Comparison of ENCODE assay signal across 9 mouse cellular contexts in genomic region chr6:145291383-145292289, GRCm38 (mm10). TPM values are rescaled to one million over a fixed set of nuclear protein-coding genes. Genes with fewer than 3 reads are reported as not detected.
DNase-seq lines count a peak whose midpoint lies in the region; ATAC-seq and TF ChIP-seq lines count a peak whose summit lies in the region.
"Had no signal": no experiment of that assay in that cellular context is flagged by ENCODE, and none has a peak within 500 bp of the region (broad histone marks: within the 10 kb centered on the region; RNA-seq: fewer than 3 reads in every experiment).

No protein-coding gene starts in this region.

- ATAC-seq in lung, embryonic 15.5 days (ENCODE audit: borderline replicate concordance, extremely low read depth, low FRiP score, low TSS enrichment), result peak; percentile 59; the same call in 1 of the 2 replicates
- no peak for ATAC-seq in midbrain, embryonic 16.5 days

- H3K27me3 ChIP-seq in cerebellum, adult 2 months (ENCODE audit: control insufficient read depth, insufficient read depth, low read length), result no peaks in the 10 kb centered on the region
- H3K27me3 ChIP-seq in lung, embryonic 15.5 days, result no peaks in the 10 kb centered on the region
- no peaks in the 10 kb centered on the region for H3K27me3 ChIP-seq in midbrain, embryonic 16.5 days (ENCODE audit: control insufficient read depth, insufficient read depth, low read depth, low read length)
- H3K27me3 ChIP-seq: neural tube, embryonic 12.5 days had no signal

- H3K36me3 ChIP-seq in lung, embryonic 15.5 days, result no peaks in the 10 kb centered on the region
- H3K36me3 ChIP-seq in midbrain, embryonic 16.5 days (ENCODE audit: control insufficient read depth, insufficient read depth, low read length), result no peaks in the 10 kb centered on the region
- H3K36me3 ChIP-seq: neural tube, embryonic 12.5 days had no signal

- H3K4me1 ChIP-seq in cerebellum, adult 2 months (ENCODE audit: control insufficient read depth, insufficient read depth, low read length), result no peaks in the 10 kb centered on the region
- peaks cover 19% of the 10 kb centered on the region; the same call in 1 of the 2 replicates for H3K4me1 ChIP-seq in lung, embryonic 15.5 days
- H3K4me1 ChIP-seq in midbrain, embryonic 16.5 days (ENCODE audit: control insufficient read depth, insufficient read depth, low read length), result no peaks in the 10 kb centered on the region
- H3K4me1 ChIP-seq: neural tube, embryonic 12.5 days had no signal

- H3K9ac ChIP-seq in lung, embryonic 15.5 days, result no peak overlapping the region
- H3K9ac ChIP-seq in midbrain, embryonic 16.5 days (ENCODE audit: low read depth, low read length), result no peak overlapping the region
- H3K9ac ChIP-seq: neural tube, embryonic 12.5 days had no signal

- H3K27ac ChIP-seq in cerebellum, adult 2 months (ENCODE audit: insufficient read depth, low read length), result no peak overlapping the region
- H3K27ac ChIP-seq in lung, embryonic 15.5 days, result no peak overlapping the region
- H3K27ac ChIP-seq in midbrain, embryonic 16.5 days (ENCODE audit: low read length), result no peak overlapping the region
- H3K27ac ChIP-seq: neural tube, embryonic 12.5 days had no signal

- no peak overlapping the region for H3K4me2 ChIP-seq in lung, embryonic 15.5 days
- H3K4me2 ChIP-seq in midbrain, embryonic 16.5 days (ENCODE audit: low read length), result no peak overlapping the region
- H3K4me2 ChIP-seq: neural tube, embryonic 12.5 days had no signal

- WGBS in cerebellum, adult 2 months, result 59% methylated on average over 13 of the region's 13 CpGs
- 46% methylated on average over 13 of the region's 13 CpGs for WGBS in lung, embryonic 15.5 days
- 82% methylated on average over 13 of the region's 13 CpGs for WGBS in midbrain, embryonic 16.5 days

- no peak overlapping the region for H3K4me3 ChIP-seq in cerebellum, adult 2 months (replicated peaks; ENCODE audit: insufficient read depth, low read depth, low read length)
- no peak overlapping the region for H3K4me3 ChIP-seq in lung, embryonic 15.5 days
- H3K4me3 ChIP-seq in midbrain, embryonic 16.5 days (ENCODE audit: low read depth, low read length), result no peak overlapping the region
- H3K4me3 ChIP-seq: neural tube, embryonic 12.5 days had no signal

- no peaks in the 10 kb centered on the region for H3K9me3 ChIP-seq in lung, embryonic 15.5 days
- H3K9me3 ChIP-seq in midbrain, embryonic 16.5 days (replicated peaks; ENCODE audit: control insufficient read depth, low read length, poor library complexity, severe bottlenecking), result no peaks in the 10 kb centered on the region
- H3K9me3 ChIP-seq: neural tube, embryonic 12.5 days had no signal

- peak; percentile 23 to 28 for DNase-seq in cerebellum, postnatal 10 days
- no peak for DNase-seq in cerebellum, adult 2 months
- DNase-seq in A20 (ENCODE audit: low read depth, low spot score), result peak; percentile 86
- peak; percentile 50 for DNase-seq in gastrocnemius, postnatal 10 days
- no peak for DNase-seq in cerebellum, adult 11-12 months
- DNase-seq in neural tube, embryonic 10.5 days (ENCODE audit: extremely low spot score, low spot score), result no peak

- TF ChIP-seq CTCF in cerebellum, adult 2 months (IDR thresholded peaks at IDR 0.05; ENCODE audit: borderline replicate concordance, insufficient read depth, low read depth, low read length), result no peak

- TF ChIP-seq POLR2A in cerebellum, adult 2 months (IDR thresholded peaks at IDR 0.05; ENCODE audit: borderline replicate concordance, insufficient read depth, low read length), result no peak

RNA-seq across cellular contexts. Expression of gene Kras, which starts 41.6 kb away (rescaled TPM):
- polyA plus RNA-seq in cerebellum, adult 2 months (2012; rRNA removed), result 38.6 and 40.8 TPM in 2 replicates
- total RNA-seq in gastrocnemius, postnatal 10 days (2021), result 10 to 100 TPM; 24.1 to 27.6 TPM
- 92.2 and 99.5 TPM in 2 replicates for polyA plus RNA-seq in lung, embryonic 15.5 days (2015; fragmentation: Nextera tagmentation; extraction: Ambion mirVana)
- 86.8 and 90.8 TPM in 2 replicates for polyA plus RNA-seq in midbrain, embryonic 16.5 days (2015; fragmentation: Nextera tagmentation; extraction: Ambion mirVana)

Comparison
In these comparisons a context has a peak if more than half of its experiments do, and no peak if none do; other contexts are left out.
1. DNase-seq: peak in cerebellum, postnatal 10 days (2 of 2), A20 (single experiment) and gastrocnemius, postnatal 10 days (single experiment); none in cerebellum, adult 2 months (0 of 2), cerebellum, adult 11-12 months (single experiment) and neural tube, embryonic 10.5 days (single experiment).